Mouse (Mus musculus): ENCODE results near the gene Cass4. TPM values are rescaled to one million over a fixed set of nuclear protein-coding genes. Genes with fewer than 3 reads are reported as not detected.

Gene Cass4
- polyA plus RNA-seq, 1 experiment from 2014 or later = 0.06 TPM

GRCm38 (mm10) chr2:172380513-172380912, 13.1 kb upstream of the Cass4 start:
- ATAC-seq = no peak
- Histone ChIP-seq H3K4me3 (ENCODE audit: low read length) (no peak overlapping the region), H3K9ac (ENCODE audit: low read depth, low read length) (no peak overlapping the region), H3K4me1 (ENCODE audit: control insufficient read depth, insufficient read depth, low read depth, low read length) (no peaks in the 10 kb centered on the region), H3K27me3 (replicated peaks; ENCODE audit: control insufficient read depth, insufficient read depth, low read length) (no peaks in the 10 kb centered on the region), H3K9me3 (ENCODE audit: control insufficient read depth, low read length) (no peaks in the 10 kb centered on the region), H3K27ac (ENCODE audit: low read depth, low read length) (no peak overlapping the region), H3K36me3 (ENCODE audit: control insufficient read depth, insufficient read depth, low read length) (peaks cover 33% of the 10 kb centered on the region), H3K4me2 (ENCODE audit: low read length) (no peak overlapping the region)
- WGBS = 94% methylated on average over 17 of the region's 17 CpGs

GRCm38 (mm10) chr2:172381341-172381740, 12.3 kb upstream of the Cass4 start:
- H3K36me3 ChIP-seq (ENCODE audit: control insufficient read depth, insufficient read depth, low read length) = peaks cover 32% of the 10 kb centered on the region
- ATAC-seq = no peak
- 89% methylated on average over 11 of the region's 11 CpGs for WGBS

GRCm38 (mm10) chr2:172381898-172382297, 11.7 kb upstream of the Cass4 start:
- no peak overlapping the region for H3K9ac ChIP-seq (ENCODE audit: low read depth, low read length)
- H3K27me3 ChIP-seq (replicated peaks; ENCODE audit: control insufficient read depth, insufficient read depth, low read length) = no peaks in the 10 kb centered on the region
- peaks cover 29% of the 10 kb centered on the region for H3K36me3 ChIP-seq (ENCODE audit: control insufficient read depth, insufficient read depth, low read length)
- H3K9me3 ChIP-seq (ENCODE audit: control insufficient read depth, low read length) = no peaks in the 10 kb centered on the region
- H3K4me1 ChIP-seq (ENCODE audit: control insufficient read depth, insufficient read depth, low read depth, low read length) = no peaks in the 10 kb centered on the region
- ATAC-seq = no peak
- H3K27ac ChIP-seq (ENCODE audit: low read depth, low read length) = no peak overlapping the region
- H3K4me2 ChIP-seq (ENCODE audit: low read length) = no peak overlapping the region
- WGBS = 91% methylated on average over 12 of the region's 12 CpGs
- H3K4me3 ChIP-seq (ENCODE audit: low read length) = no peak overlapping the region

More at GRCm38 (mm10) chr2:172381341-172381740, 12.3 kb upstream of the Cass4 start:
- Histone ChIP-seq H3K4me3 (ENCODE audit: low read length) (no peak overlapping the region), H3K9ac (ENCODE audit: low read depth, low read length) (no peak overlapping the region), H3K4me1 (ENCODE audit: control insufficient read depth, insufficient read depth, low read depth, low read length) (no peaks in the 10 kb centered on the region), H3K27ac (ENCODE audit: low read depth, low read length) (no peak overlapping the region), H3K27me3 (replicated peaks; ENCODE audit: control insufficient read depth, insufficient read depth, low read length) (no peaks in the 10 kb centered on the region), H3K4me2 (ENCODE audit: low read length) (no peak overlapping the region), H3K9me3 (ENCODE audit: control insufficient read depth, low read length) (no peaks in the 10 kb centered on the region)

- no peaks in the 10 kb centered on the region for H3K9me3 ChIP-seq (ENCODE audit: control insufficient read depth, low read length)
These were observed 8.9 kb upstream of the Cass4 start for GRCm38 (mm10) chr2:172384715-172385114.

GRCm38 (mm10) chr2:172390341-172390740, 3.3 kb upstream of the Cass4 start:
- no peaks in the 10 kb centered on the region for H3K4me1 ChIP-seq (ENCODE audit: control insufficient read depth, insufficient read depth, low read depth, low read length)
- H3K27ac ChIP-seq (ENCODE audit: low read depth, low read length) = no peak overlapping the region
- H3K27me3 ChIP-seq (replicated peaks; ENCODE audit: control insufficient read depth, insufficient read depth, low read length) = no peaks in the 10 kb centered on the region
- no peaks in the 10 kb centered on the region for H3K36me3 ChIP-seq (ENCODE audit: control insufficient read depth, insufficient read depth, low read length)
- 57% methylated on average over 6 of the region's 6 CpGs for WGBS
- H3K4me2 ChIP-seq (ENCODE audit: low read length) = no peak overlapping the region
- no peaks in the 10 kb centered on the region for H3K9me3 ChIP-seq (ENCODE audit: control insufficient read depth, low read length)
- no peak overlapping the region for H3K9ac ChIP-seq (ENCODE audit: low read depth, low read length)
- no peak overlapping the region for H3K4me3 ChIP-seq (ENCODE audit: low read length)
- no peak for ATAC-seq

More at GRCm38 (mm10) chr2:172384715-172385114, 8.9 kb upstream of the Cass4 start:
- Histone ChIP-seq H3K27me3 (replicated peaks; ENCODE audit: control insufficient read depth, insufficient read depth, low read length) (no peaks in the 10 kb centered on the region), H3K27ac (ENCODE audit: low read depth, low read length) (no peak overlapping the region), H3K4me3 (ENCODE audit: low read length) (no peak overlapping the region), H3K4me1 (ENCODE audit: control insufficient read depth, insufficient read depth, low read depth, low read length) (no peaks in the 10 kb centered on the region), H3K36me3 (ENCODE audit: control insufficient read depth, insufficient read depth, low read length) (peaks cover 19% of the 10 kb centered on the region), H3K9ac (ENCODE audit: low read depth, low read length) (no peak overlapping the region), H3K4me2 (ENCODE audit: low read length) (no peak overlapping the region)
- WGBS = 97% methylated on average over 3 of the region's 3 CpGs
- ATAC-seq = no peak

GRCm38 (mm10) chr2:172392041-172392521, 1.5 kb upstream of the Cass4 start:
- Histone ChIP-seq H3K4me2 (ENCODE audit: low read length) (no peak overlapping the region), H3K4me3 (ENCODE audit: low read length) (no peak overlapping the region), H3K36me3 (ENCODE audit: control insufficient read depth, insufficient read depth, low read length) (no peaks in the 10 kb centered on the region), H3K9me3 (ENCODE audit: control insufficient read depth, low read length) (no peaks in the 10 kb centered on the region), H3K27ac (ENCODE audit: low read depth, low read length) (no peak overlapping the region), H3K4me1 (ENCODE audit: control insufficient read depth, insufficient read depth, low read depth, low read length) (no peaks in the 10 kb centered on the region), H3K27me3 (replicated peaks; ENCODE audit: control insufficient read depth, insufficient read depth, low read length) (no peaks in the 10 kb centered on the region), H3K9ac (ENCODE audit: low read depth, low read length) (no peak overlapping the region)
- ATAC-seq = no peak
- 80% methylated on average over 10 of the region's 10 CpGs for WGBS

GRCm38 (mm10) chr2:172394052-172394392, 428 bp downstream of the Cass4 start:
- WGBS = 89% methylated on average over 2 of the region's 2 CpGs
- Histone ChIP-seq H3K27ac (ENCODE audit: low read depth, low read length) (no peak overlapping the region), H3K36me3 (ENCODE audit: control insufficient read depth, insufficient read depth, low read length) (no peaks in the 10 kb centered on the region), H3K9me3 (ENCODE audit: control insufficient read depth, low read length) (no peaks in the 10 kb centered on the region), H3K4me2 (ENCODE audit: low read length) (no peak overlapping the region), H3K4me3 (ENCODE audit: low read length) (no peak overlapping the region), H3K4me1 (ENCODE audit: control insufficient read depth, insufficient read depth, low read depth, low read length) (no peaks in the 10 kb centered on the region), H3K27me3 (replicated peaks; ENCODE audit: control insufficient read depth, insufficient read depth, low read length) (no peaks in the 10 kb centered on the region), H3K9ac (ENCODE audit: low read depth, low read length) (no peak overlapping the region)
- no peak for ATAC-seq

GRCm38 (mm10) chr2:172394671-172395070, 1.1 kb downstream of the Cass4 start:
- no peak overlapping the region for H3K27ac ChIP-seq (ENCODE audit: low read depth, low read length)

GRCm38 (mm10) chr2:172395961-172396360, 2.4 kb downstream of the Cass4 start:
- no peaks in the 10 kb centered on the region for H3K27me3 ChIP-seq (replicated peaks; ENCODE audit: control insufficient read depth, insufficient read depth, low read length)
- no peak overlapping the region for H3K4me3 ChIP-seq (ENCODE audit: low read length)
- no peak overlapping the region for H3K4me2 ChIP-seq (ENCODE audit: low read length)
- no peak overlapping the region for H3K9ac ChIP-seq (ENCODE audit: low read depth, low read length)
- no peak overlapping the region for H3K27ac ChIP-seq (ENCODE audit: low read depth, low read length)
- H3K36me3 ChIP-seq (ENCODE audit: control insufficient read depth, insufficient read depth, low read length) = no peaks in the 10 kb centered on the region
- H3K4me1 ChIP-seq (ENCODE audit: control insufficient read depth, insufficient read depth, low read depth, low read length) = no peaks in the 10 kb centered on the region
- H3K9me3 ChIP-seq (ENCODE audit: control insufficient read depth, low read length) = no peaks in the 10 kb centered on the region
- WGBS = 39% methylated on average over 9 of the region's 9 CpGs
- ATAC-seq = no peak

More at GRCm38 (mm10) chr2:172394671-172395070, 1.1 kb downstream of the Cass4 start:
- H3K4me2 ChIP-seq (ENCODE audit: low read length) = no peak overlapping the region
- no peaks in the 10 kb centered on the region for H3K36me3 ChIP-seq (ENCODE audit: control insufficient read depth, insufficient read depth, low read length)
- H3K4me1 ChIP-seq (ENCODE audit: control insufficient read depth, insufficient read depth, low read depth, low read length) = no peaks in the 10 kb centered on the region
- no peaks in the 10 kb centered on the region for H3K27me3 ChIP-seq (replicated peaks; ENCODE audit: control insufficient read depth, insufficient read depth, low read length)
- 65% methylated on average over 4 of the region's 4 CpGs for WGBS
- H3K4me3 ChIP-seq (ENCODE audit: low read length) = no peak overlapping the region
- no peak for ATAC-seq
- H3K9me3 ChIP-seq (ENCODE audit: control insufficient read depth, low read length) = no peaks in the 10 kb centered on the region
- no peak overlapping the region for H3K9ac ChIP-seq (ENCODE audit: low read depth, low read length)

- 0 out of 2 replicates have a peak, but pooled peaks have one; percentile 17 for ATAC-seq
- Histone ChIP-seq H3K27me3 (replicated peaks; ENCODE audit: control insufficient read depth, insufficient read depth, low read length) (no peaks in the 10 kb centered on the region), H3K4me2 (ENCODE audit: low read length) (no peak overlapping the region), H3K4me3 (ENCODE audit: low read length) (no peak overlapping the region), H3K36me3 (ENCODE audit: control insufficient read depth, insufficient read depth, low read length) (no peaks in the 10 kb centered on the region), H3K4me1 (ENCODE audit: control insufficient read depth, insufficient read depth, low read depth, low read length) (no peaks in the 10 kb centered on the region), H3K27ac (ENCODE audit: low read depth, low read length) (no peak overlapping the region), H3K9ac (ENCODE audit: low read depth, low read length) (no peak overlapping the region), H3K9me3 (ENCODE audit: control insufficient read depth, low read length) (no peaks in the 10 kb centered on the region)
- 23% methylated on average over 9 of the region's 9 CpGs for WGBS
These were observed 6.3 kb downstream of the Cass4 start for GRCm38 (mm10) chr2:172399901-172400300.

Measured in hindbrain, embryonic 16.5 days (tissue).